Mouse (Mus musculus) liver, embryonic 14.5 days (tissue): ENCODE results near the gene 2700081O15Rik. TPM values are rescaled to one million over a fixed set of nuclear protein-coding genes. Genes with fewer than 3 reads are reported as not detected.

ENCODE experiments used
- ATAC-seq: fragments of 200-750 bp; cut with Nextera tagmentation; 2 replicates; pipeline ENCODE4 v1.8.0; 2017; ENCODE audit warnings: moderate number of reproducible peaks, mild to moderate bottlenecking, moderate library complexity; ENCODE audit not compliant: insufficient read depth
- DNase-seq, 3 experiments: peaks; one replicate each; pipeline ENCODE4 v3.0.0-alpha.2; 2012 to 2013; ENCODE audit warnings: low read depth in 3 of 3, low spot score in 3 of 3
- H3K27ac ChIP-seq: fragments of 300-500 bp; sonication (generic); 2 replicates; pipeline ENCODE4 v1.5.1; 2014; ENCODE audit warnings: moderate library complexity, mild to moderate bottlenecking, control low read depth, inconsistent platforms
- H3K27me3 ChIP-seq: fragments of 300-500 bp; sonication (generic); 2 replicates; pipeline ENCODE4 v1.6.1; 2014; ENCODE audit warnings: mild to moderate bottlenecking, low read length, moderate library complexity; ENCODE audit not compliant: control insufficient read depth, insufficient read depth
- H3K36me3 ChIP-seq: fragments of 300-500 bp; sonication (generic); replicated peaks from 2 replicates; pipeline ENCODE4 v1.6.1; 2014; ENCODE audit warnings: low read depth; ENCODE audit not compliant: control insufficient read depth, insufficient read depth
- H3K4me1 ChIP-seq, 2 experiments: fragments of 200-500 bp in 1 of 2; fragments of 300-500 bp in 1 of 2; sonication (generic) in 1 of 2; replicated peaks; 2 replicates each; pipeline ENCODE4 v1.6.1; 2012 to 2014; ENCODE audit warnings: antibody characterized with exemption in 1 of 2, inconsistent platforms in 1 of 2, low read length in 1 of 2; ENCODE audit not compliant: control insufficient read depth in 2 of 2, insufficient read depth in 2 of 2
- H3K4me2 ChIP-seq: fragments of 300-500 bp; sonication (generic); 2 replicates; pipeline ENCODE4 v1.6.1; 2014; ENCODE audit warnings: low read depth, mild to moderate bottlenecking, control low read depth, moderate library complexity
- H3K4me3 ChIP-seq, 2 experiments: fragments of 200-500 bp in 1 of 2; fragments of 300-500 bp in 1 of 2; sonication (generic) in 1 of 2; 2 replicates each; pipeline ENCODE4 v1.5.1; 2012 to 2014; ENCODE audit warnings: low read depth in 2 of 2, low read length in 2 of 2, mild to moderate bottlenecking in 2 of 2, control low read depth in 1 of 2, inconsistent platforms in 1 of 2, moderate library complexity in 1 of 2; ENCODE audit not compliant: insufficient read depth in 1 of 2
- H3K9ac ChIP-seq: fragments of 300-500 bp; sonication (generic); replicated peaks from 2 replicates; pipeline ENCODE4 v1.6.1; 2014; ENCODE audit warnings: mild to moderate bottlenecking, control low read depth, moderate library complexity
- H3K9me3 ChIP-seq: fragments of 300-500 bp; sonication (generic); 2 replicates; pipeline ENCODE4 v1.6.1; 2016; ENCODE audit warnings: low read length, mixed read lengths; ENCODE audit not compliant: control insufficient read depth
- CTCF ChIP-seq: IDR thresholded peaks from 2 replicates; pipeline ENCODE4 v1.5.1; 2016; ENCODE audit warnings: antibody characterized with exemption, low read depth, control low read depth
- EP300 ChIP-seq: IDR thresholded peaks from 2 replicates; pipeline ENCODE4 v1.6.1; 2016; ENCODE audit warnings: antibody characterized with exemption, low read depth
- WGBS: fragments of 180-500 bp; shearing (Covaris S2); extraction: QIAGEN DNeasy Blood & Tissue Kit; methylation state at CpG from one replicate; pipeline ENCODE4 v1.1.7; 2014; ENCODE audit not compliant: insufficient replicate concordance; 5-methylcytosine and 5-hydroxymethylcytosine counted together
- microRNA-seq: library from miRNA; unstranded; fragments of <30 nt; microRNA quantifications from one replicate; pipeline ENCODE4, GENCODE M21; 2016
- polyA plus RNA-seq, 2 experiments: library from polyadenylated mRNA; depleted of rRNA in 1 of 2; stranded (reverse) in 1 of 2; unstranded in 1 of 2; fragments of >200 nt; fragmentation: Nextera tagmentation in 1 of 2; extraction: Ambion mirVana in 1 of 2; gene quantifications; 2 replicates each; pipeline versions ENCODE4 v1.2.1 to v1.2.3; 2012 to 2014

Gene 2700081O15Rik
- polyA plus RNA-seq, 2 experiments: 0.86 to 6.3 TPM

- no peaks in the 10 kb centered on the region for H3K27me3 ChIP-seq
- 85% methylated on average over 2 of the region's 2 CpGs for WGBS
- ATAC-seq: no peak
Observed at GRCm38 (mm10) chr19:7459370-7459769, 41.9 kb downstream of the 2700081O15Rik start.

DNA sequence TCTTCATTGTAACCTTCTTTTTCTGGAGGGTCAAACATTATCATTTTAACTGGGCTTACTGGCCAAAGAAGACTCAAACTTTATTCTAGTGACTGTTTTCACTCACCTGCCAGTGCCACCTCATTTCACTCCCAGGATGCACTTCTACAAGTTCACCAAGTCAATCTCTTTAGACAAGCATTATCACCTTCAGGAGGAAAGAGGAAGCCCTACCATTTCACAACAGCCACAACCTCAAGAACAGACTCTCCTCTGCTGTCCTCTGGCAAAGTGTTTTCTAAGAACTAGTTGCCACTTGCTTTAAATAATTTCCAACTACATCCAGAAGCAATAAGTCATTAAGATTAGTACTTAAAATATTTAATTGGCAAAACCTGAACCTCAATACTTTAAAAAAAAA lies 50.5 kb downstream of the 2700081O15Rik start:
- Histone ChIP-seq H3K27me3 (no peaks in the 10 kb centered on the region), H3K4me3 (no peak overlapping the region), H3K4me2 (no peak overlapping the region), H3K36me3 (peaks cover 8% of the 10 kb centered on the region), H3K27ac (no peak overlapping the region), H3K9me3 (no peaks in the 10 kb centered on the region), H3K4me1 (no peaks in the 10 kb centered on the region), H3K9ac (no peak overlapping the region)
- TF ChIP-seq CTCF (no peak), EP300 (no peak)
- ATAC-seq (no peak), DNase-seq (no peak)

More at GRCm38 (mm10) chr19:7459370-7459769, 41.9 kb downstream of the 2700081O15Rik start:
- no peak overlapping the region for H3K9ac ChIP-seq
- no peaks in the 10 kb centered on the region for H3K9me3 ChIP-seq
- no peak overlapping the region for H3K4me2 ChIP-seq
- H3K4me1 ChIP-seq: no peaks in the 10 kb centered on the region
- H3K4me3 ChIP-seq: no peak overlapping the region
- DNase-seq: no peak
- H3K36me3 ChIP-seq: peaks cover 3% of the 10 kb centered on the region
- no peak overlapping the region for H3K27ac ChIP-seq
- TF ChIP-seq CTCF (no peak), EP300 (no peak)

DNA sequence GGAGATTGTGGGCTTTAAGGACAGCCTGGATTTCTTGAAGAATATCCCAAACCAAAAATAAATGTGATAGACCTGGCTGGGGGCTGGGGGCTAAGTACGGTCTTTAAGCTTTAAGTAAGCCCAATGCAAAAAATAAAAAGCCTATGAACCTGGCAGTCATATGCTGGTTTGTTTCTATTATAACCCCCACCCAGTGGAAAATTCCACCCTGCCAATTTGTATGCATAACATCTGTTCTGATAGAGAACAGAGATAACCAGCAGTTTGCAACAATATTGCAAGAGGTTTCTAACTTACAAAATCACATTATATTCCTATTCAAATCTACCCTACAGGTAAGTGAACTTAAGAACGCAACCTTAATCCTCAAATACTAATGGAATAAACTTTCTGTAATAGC lies 53.2 kb downstream of the 2700081O15Rik start:
- no peaks in the 10 kb centered on the region for H3K4me1 ChIP-seq
- H3K27me3 ChIP-seq: no peaks in the 10 kb centered on the region
- ATAC-seq (no peak), DNase-seq (no peak)
- no peak overlapping the region for H3K4me3 ChIP-seq
- H3K9me3 ChIP-seq: no peaks in the 10 kb centered on the region
- no peak overlapping the region for H3K9ac ChIP-seq
- H3K4me2 ChIP-seq: no peak overlapping the region
- H3K36me3 ChIP-seq: peaks cover 19% of the 10 kb centered on the region
- 91% methylated on average over 2 of the region's 2 CpGs for WGBS
- TF ChIP-seq EP300 (no peak), CTCF (no peak)
- no peak overlapping the region for H3K27ac ChIP-seq

Small RNA genes lying within 50 kb of the gene (microRNA-seq; reads per million reads assigned to microRNA genes)
- gene Mir6991: not detected

Other genes starting within 250 kb of the 2700081O15Rik start
- 31.5 and 34.7 TPM in 2 replicates for gene Otub1, start 211.3 kb upstream of the 2700081O15Rik start, polyA plus RNA-seq (2012; rRNA removed)
- 50.5 and 52.4 TPM in 2 replicates for gene Otub1, start 211.3 kb upstream of the 2700081O15Rik start, polyA plus RNA-seq (2014; fragmentation: Nextera tagmentation; extraction: Ambion mirVana)
- gene Cox8a, start 200.0 kb upstream of the 2700081O15Rik start, polyA plus RNA-seq (2012; rRNA removed): 282 and 547 TPM in 2 replicates
- gene Cox8a, start 200.0 kb upstream of the 2700081O15Rik start, polyA plus RNA-seq (2014; fragmentation: Nextera tagmentation; extraction: Ambion mirVana): 803 and 809 TPM in 2 replicates
- gene Naa40, start 176.4 kb upstream of the 2700081O15Rik start, polyA plus RNA-seq (2012; rRNA removed): 16.1 and 18.0 TPM in 2 replicates
- 23.1 and 24.9 TPM in 2 replicates for gene Naa40, start 176.4 kb upstream of the 2700081O15Rik start, polyA plus RNA-seq (2014; fragmentation: Nextera tagmentation; extraction: Ambion mirVana)
- gene Rcor2, start 150.3 kb upstream of the 2700081O15Rik start, polyA plus RNA-seq (2012; rRNA removed): 1.7 and 2.0 TPM in 2 replicates
- 0.36 and 0.58 TPM in 2 replicates for gene Rcor2, start 150.3 kb upstream of the 2700081O15Rik start, polyA plus RNA-seq (2014; fragmentation: Nextera tagmentation; extraction: Ambion mirVana)
- gene Mark2, start 75.8 kb upstream of the 2700081O15Rik start, polyA plus RNA-seq (2012; rRNA removed): 14.2 and 17.4 TPM in 2 replicates
- gene Mark2, start 75.8 kb upstream of the 2700081O15Rik start, polyA plus RNA-seq (2014; fragmentation: Nextera tagmentation; extraction: Ambion mirVana): 14.3 and 18.9 TPM in 2 replicates
- gene Spindoc, start 34.6 kb upstream of the 2700081O15Rik start, polyA plus RNA-seq (2012; rRNA removed): 2.5 and 2.9 TPM in 2 replicates
- 2.2 and 2.6 TPM in 2 replicates for gene Spindoc, start 34.6 kb upstream of the 2700081O15Rik start, polyA plus RNA-seq (2014; fragmentation: Nextera tagmentation; extraction: Ambion mirVana)
- 35.3 and 45.1 TPM in 2 replicates for gene Rtn3, start 65.7 kb downstream of the 2700081O15Rik start, polyA plus RNA-seq (2012; rRNA removed)
- 52.5 and 58.0 TPM in 2 replicates for gene Rtn3, start 65.7 kb downstream of the 2700081O15Rik start, polyA plus RNA-seq (2014; fragmentation: Nextera tagmentation; extraction: Ambion mirVana)
- 5.2 and 7.3 TPM in 2 replicates for gene Atl3, start 76.4 kb downstream of the 2700081O15Rik start, polyA plus RNA-seq (2012; rRNA removed)
- gene Atl3, start 76.4 kb downstream of the 2700081O15Rik start, polyA plus RNA-seq (2014; fragmentation: Nextera tagmentation; extraction: Ambion mirVana): 6.7 and 7.5 TPM in 2 replicates
- 12.4 and 22.5 TPM in 2 replicates for gene Pla2g16, start 139.8 kb downstream of the 2700081O15Rik start, polyA plus RNA-seq (2012; rRNA removed)
- 30.5 and 36.5 TPM in 2 replicates for gene Pla2g16, start 139.8 kb downstream of the 2700081O15Rik start, polyA plus RNA-seq (2014; fragmentation: Nextera tagmentation; extraction: Ambion mirVana)
- gene Lgals12, start 189.6 kb downstream of the 2700081O15Rik start, polyA plus RNA-seq (2012; rRNA removed): 0.01 TPM in 1 of 2 replicates, not detected in the other
- gene Lgals12, start 189.6 kb downstream of the 2700081O15Rik start, polyA plus RNA-seq (2014; fragmentation: Nextera tagmentation; extraction: Ambion mirVana): not detected in 2 replicates
- 0.04 TPM in 1 of 2 replicates, not detected in the other for gene Hrasls5, start 194.9 kb downstream of the 2700081O15Rik start, polyA plus RNA-seq (2012; rRNA removed)
- gene Hrasls5, start 194.9 kb downstream of the 2700081O15Rik start, polyA plus RNA-seq (2014; fragmentation: Nextera tagmentation; extraction: Ambion mirVana): not detected in 2 replicates